Mouse (Mus musculus): ENCODE data around the gene 1700001J03Rik. TPM values are rescaled to one million over a fixed set of nuclear protein-coding genes. Genes with fewer than 3 reads are reported as not detected.

1700001J03Rik gene
- polyA plus RNA-seq (2014; fragmentation: Illumina TruSeq; extraction: RNeasy Lipid Tissue Mini Kit (QIAGEN cat#74804)): not detected

DNA sequence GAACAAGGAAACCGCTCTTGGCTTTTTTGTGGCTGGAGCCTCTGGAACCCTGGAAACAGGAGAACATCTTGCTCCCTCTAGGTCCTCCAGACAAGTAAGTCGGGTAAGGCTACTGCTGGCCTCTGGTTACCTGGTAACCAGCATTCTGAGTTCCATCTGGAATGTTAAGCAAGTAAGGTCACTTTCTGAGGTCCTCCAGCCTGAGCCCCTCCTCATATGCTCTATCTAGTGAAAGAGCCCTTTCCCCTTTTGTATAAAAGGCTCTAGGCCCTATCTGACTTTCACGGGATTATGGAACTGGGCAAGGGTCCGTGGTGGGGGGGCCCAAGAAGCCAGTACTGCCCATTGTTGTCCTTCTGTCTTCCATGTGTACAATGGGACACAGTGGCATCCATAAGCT is at the start of gene 1700001J03Rik:
TSS of gene 1700001J03Rik (minus strand) at position 101 of the 400 bp plus-strand sequence.

DNA sequence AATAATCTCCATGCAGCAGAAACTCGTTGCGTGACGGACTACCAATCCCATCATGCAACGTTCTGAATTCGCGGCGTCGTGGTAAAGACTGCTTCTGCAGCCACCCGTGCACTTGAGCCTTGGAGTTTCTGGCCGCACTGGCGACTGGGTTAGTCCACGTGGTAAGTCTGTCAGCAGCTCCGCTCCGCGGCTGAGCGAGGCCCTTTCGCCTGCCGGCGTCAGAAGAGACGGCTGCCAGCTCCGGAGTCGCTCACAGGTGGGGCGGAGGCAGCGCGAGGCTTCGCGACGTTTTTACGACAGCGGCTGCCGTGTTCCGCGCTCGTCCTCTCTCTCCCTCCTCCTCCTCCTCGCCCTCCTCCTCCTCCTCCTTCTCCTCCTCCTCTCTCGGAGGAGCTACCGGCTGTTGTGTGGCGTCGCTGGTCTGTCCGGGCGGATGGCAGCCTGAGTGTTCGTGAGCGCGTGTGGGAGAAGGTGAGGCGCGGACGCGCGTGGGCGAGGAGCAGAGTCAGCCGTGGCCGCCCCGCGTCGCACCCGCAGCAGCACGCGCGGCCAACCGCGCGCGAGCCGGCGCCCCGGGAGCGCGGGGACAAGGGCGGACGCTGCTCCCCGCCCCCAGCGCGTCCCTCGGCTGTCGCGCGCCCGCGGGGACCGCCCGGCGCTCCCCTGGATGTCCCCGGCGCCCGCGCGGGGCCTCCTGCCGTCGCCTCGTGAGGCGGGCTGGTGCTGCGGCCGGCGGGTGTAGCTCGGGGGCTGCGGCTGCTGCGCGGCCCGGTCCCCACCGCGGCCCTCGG is 46.0 kb upstream of the 1700001J03Rik start, which contains the start of gene Cdk8:
TSS of gene Cdk8 (plus strand) at position 367 of the 791 bp plus-strand sequence.

DNA sequence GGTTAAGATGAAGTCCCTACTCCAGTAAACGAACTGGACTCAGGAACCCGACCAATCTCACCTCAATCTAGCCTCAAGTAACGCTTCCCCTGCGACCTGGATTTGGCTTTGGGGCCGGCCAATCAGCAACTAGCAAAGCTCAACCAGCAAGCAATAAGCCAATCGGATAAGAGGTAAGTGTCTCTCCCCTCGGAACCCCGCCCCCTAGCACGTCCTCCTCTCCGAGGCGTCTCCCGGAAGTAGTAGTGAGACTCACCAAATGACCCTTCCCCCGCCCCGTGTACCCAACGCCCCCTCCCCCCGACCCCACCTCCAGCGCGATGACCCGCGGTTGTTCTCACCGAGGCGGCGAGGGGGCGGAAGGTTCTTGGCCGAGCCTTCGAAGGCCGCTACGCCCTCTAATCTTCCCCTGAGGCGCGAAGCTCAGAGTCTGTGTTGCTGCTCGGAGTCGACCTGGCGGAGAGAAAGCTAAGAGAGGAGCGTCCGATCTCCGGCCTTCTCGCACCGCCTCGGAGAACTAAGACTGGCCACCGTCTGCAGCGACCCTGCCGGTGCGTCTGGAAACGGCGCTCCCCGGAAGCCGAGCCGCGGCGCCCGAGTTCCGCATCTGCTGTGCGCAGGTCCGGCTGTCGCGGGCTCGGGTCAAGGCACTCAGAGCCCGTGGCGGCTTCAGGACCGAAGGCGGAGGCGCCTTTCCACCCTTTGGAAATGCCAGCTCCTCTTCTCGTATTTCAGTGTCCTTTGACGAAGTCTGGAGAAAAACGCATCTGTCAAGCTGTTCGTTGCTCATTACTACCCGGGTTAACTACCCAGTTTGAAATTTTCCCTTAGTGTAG is 36.0 kb upstream of the 1700001J03Rik start, which contains the start of gene Rnf6:
TSS of gene Rnf6 (minus strand) at position 677 of the 836 bp plus-strand sequence.

DNA sequence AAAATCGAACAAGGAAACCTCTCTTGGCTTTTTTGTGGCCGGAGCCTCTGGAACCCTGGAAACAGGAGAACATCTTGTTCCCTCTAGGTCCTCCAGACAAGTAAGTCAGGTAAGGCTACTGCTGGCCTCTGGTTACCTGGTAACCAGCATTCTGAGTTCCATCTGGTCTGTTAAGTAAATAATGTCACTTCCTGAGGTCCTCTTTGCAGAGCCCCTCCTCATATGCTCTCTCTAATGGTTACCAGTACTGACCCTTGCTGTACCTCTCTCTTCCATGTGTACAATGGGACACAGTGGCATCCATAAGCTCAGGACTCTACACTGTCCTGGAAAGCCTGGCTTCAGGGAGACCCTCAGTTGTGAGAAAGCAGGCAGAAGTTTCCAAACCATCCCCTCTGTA is 14.5 kb downstream of the 1700001J03Rik start, which contains the start of gene Gm6309:
TSS of gene Gm6309 (minus strand) at position 101 of the 400 bp plus-strand sequence.

DNA sequence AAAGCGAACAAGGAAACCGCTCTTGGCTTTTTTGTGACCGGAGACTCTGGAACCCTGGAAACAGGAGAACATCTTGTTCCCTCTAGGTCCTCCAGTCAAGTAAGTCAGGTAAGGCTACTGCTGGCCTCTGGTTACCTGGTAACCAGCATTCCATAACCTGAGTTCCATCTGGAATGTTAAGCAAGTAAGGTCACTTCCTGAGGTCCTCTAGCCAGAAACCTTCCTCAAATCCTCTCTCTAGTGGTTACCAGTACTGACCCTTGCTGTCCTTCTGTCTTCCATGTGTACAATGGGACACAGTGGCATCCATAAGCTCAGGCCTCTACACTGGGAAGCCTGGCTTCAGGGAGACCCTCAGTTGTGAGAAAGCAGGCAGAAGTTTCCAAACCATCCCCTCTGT is 24.7 kb downstream of the 1700001J03Rik start, which contains the start of gene Gm5565:
TSS of gene Gm5565 (minus strand) at position 101 of the 400 bp plus-strand sequence.

Other genes starting within 250 kb of the 1700001J03Rik start
- not detected for gene Cyp3a25, start 175.7 kb downstream of the 1700001J03Rik start, polyA plus RNA-seq (2014; fragmentation: Illumina TruSeq; extraction: RNeasy Lipid Tissue Mini Kit (QIAGEN cat#74804))
- not detected for gene Cyp3a59, start 106.0 kb downstream of the 1700001J03Rik start, polyA plus RNA-seq (2014; fragmentation: Illumina TruSeq; extraction: RNeasy Lipid Tissue Mini Kit (QIAGEN cat#74804))
- not detected for gene Gm5565, start 24.8 kb downstream of the 1700001J03Rik start, polyA plus RNA-seq (2014; fragmentation: Illumina TruSeq; extraction: RNeasy Lipid Tissue Mini Kit (QIAGEN cat#74804))
- gene Gm6309, start 14.6 kb downstream of the 1700001J03Rik start, polyA plus RNA-seq (2014; fragmentation: Illumina TruSeq; extraction: RNeasy Lipid Tissue Mini Kit (QIAGEN cat#74804)): not detected
- gene Rnf6, start 36.3 kb upstream of the 1700001J03Rik start, polyA plus RNA-seq (2014; fragmentation: Illumina TruSeq; extraction: RNeasy Lipid Tissue Mini Kit (QIAGEN cat#74804)): 58.0 TPM
- gene Cdk8, start 45.9 kb upstream of the 1700001J03Rik start, polyA plus RNA-seq (2014; fragmentation: Illumina TruSeq; extraction: RNeasy Lipid Tissue Mini Kit (QIAGEN cat#74804)): 66.6 TPM
- 17.8 TPM for gene Wasf3, start 199.7 kb upstream of the 1700001J03Rik start, polyA plus RNA-seq (2014; fragmentation: Illumina TruSeq; extraction: RNeasy Lipid Tissue Mini Kit (QIAGEN cat#74804))

Data from ovary, adult 10 weeks (tissue).